ENCODE assay signal across 8 mouse cellular contexts in the genomic region with DNA sequence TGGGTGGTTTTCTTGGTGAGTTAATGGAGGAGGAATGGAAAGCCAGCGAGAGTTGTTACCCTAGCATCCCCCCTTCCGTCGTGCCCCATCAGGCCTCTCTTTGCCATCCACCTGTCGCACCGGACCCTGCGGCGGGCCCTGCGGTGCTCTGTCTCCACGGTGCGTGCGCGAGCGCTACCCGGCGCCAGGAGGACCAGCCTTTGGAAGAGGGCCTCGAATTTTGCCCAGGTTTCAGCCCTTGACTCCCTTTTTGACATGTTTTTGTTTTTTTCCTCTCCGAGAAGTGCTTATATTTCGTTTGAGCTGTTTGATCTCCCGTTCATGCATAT. TPM values are rescaled to one million over a fixed set of nuclear protein-coding genes. Genes with fewer than 3 reads are reported as not detected.
DNase-seq lines count a peak whose midpoint lies in the region; ATAC-seq lines count a peak whose summit lies in the region.

No protein-coding gene starts in this region.

- H3K27ac ChIP-seq in lung, embryonic 15.5 days = peak overlapping the region; percentile 58
- H3K27ac ChIP-seq in limb, embryonic 13.5 days = no peak overlapping the region

- H3K4me2 ChIP-seq in lung, embryonic 15.5 days = peak overlapping the region; percentile 86
- H3K4me2 ChIP-seq in limb, embryonic 13.5 days (replicated peaks) = peak overlapping the region; percentile 74

- H3K27me3 ChIP-seq in lung, embryonic 15.5 days = no peaks in the 10 kb centered on the region
- no peaks in the 10 kb centered on the region for H3K27me3 ChIP-seq in limb, embryonic 13.5 days

- H3K4me3 ChIP-seq in lung, embryonic 15.5 days = peak overlapping the region; percentile 61
- peak overlapping the region; percentile 65 for H3K4me3 ChIP-seq in limb, embryonic 13.5 days

- DNase-seq in lung, postnatal 4 days = no peak
- no peak for DNase-seq in left cerebral cortex, adult 9 months (ENCODE audit: low spot score in 2 of 2)
- DNase-seq in adrenal gland, postnatal 14 days = no peak
- no peak for DNase-seq in gastrocnemius, postnatal 4 days (ENCODE audit: low spot score in 2 of 2)

- H3K4me1 ChIP-seq in lung, embryonic 15.5 days = peaks cover 8% of the 10 kb centered on the region; the same call in 1 of the 2 replicates
- peaks cover 10% of the 10 kb centered on the region for H3K4me1 ChIP-seq in limb, embryonic 13.5 days

- no peaks in the 10 kb centered on the region for H3K9me3 ChIP-seq in lung, embryonic 15.5 days
- no peaks in the 10 kb centered on the region for H3K9me3 ChIP-seq in limb, embryonic 13.5 days

- 0% methylated on average over 19 of the region's 19 CpGs for WGBS in lung, embryonic 15.5 days
- 1% methylated on average over 18 of the region's 19 CpGs for WGBS in limb, embryonic 13.5 days

- peak overlapping the region; percentile 59 for H3K9ac ChIP-seq in lung, embryonic 15.5 days
- peak overlapping the region; percentile 66 for H3K9ac ChIP-seq in limb, embryonic 13.5 days

- peak; percentile 82 for ATAC-seq in lung, embryonic 15.5 days (ENCODE audit: borderline replicate concordance, extremely low read depth, low FRiP score, low TSS enrichment)
- peak; percentile 64 for ATAC-seq in erythroblast, adult 5-6 weeks (replicated peaks; ENCODE audit: low FRiP score, poor library complexity, severe bottlenecking)
- peak; percentile 88 for ATAC-seq in limb, embryonic 13.5 days (ENCODE audit: low FRiP score, low read depth)
- ATAC-seq in neutrophil, adult 5-6 weeks (ENCODE audit: extremely low read depth, insufficient number of reproducible peaks, low FRiP score, poor library complexity, severe bottlenecking) = peak; percentile 48

- H3K36me3 ChIP-seq in lung, embryonic 15.5 days = no peaks in the 10 kb centered on the region
- H3K36me3 ChIP-seq in limb, embryonic 13.5 days = no peaks in the 10 kb centered on the region

RNA-seq across cellular contexts. Expression of a gene that starts 0.3 kb away (rescaled TPM):
- 7.0 and 8.5 TPM in 2 replicates for polyA plus RNA-seq in lung, embryonic 15.5 days (2015; fragmentation: Nextera tagmentation; extraction: Ambion mirVana)
- total RNA-seq in erythroblast, adult 5-6 weeks (2015; ENCODE audit: low replicate concordance) = 0.19 TPM in 1 of 2 replicates, not detected in the other
- total RNA-seq in erythroblast, adult 5-6 weeks (2017; ENCODE audit: low replicate concordance) = 0.43 TPM in 1 of 2 replicates, not detected in the other
- polyA plus RNA-seq in limb, embryonic 13.5 days (2015; fragmentation: Nextera tagmentation; extraction: Ambion mirVana) = 6.2 TPM in 2 replicates
- 4.5 and 6.0 TPM in 2 replicates for total RNA-seq in neutrophil, adult 5-6 weeks (2017)
- 6.9 and 8.3 TPM in 2 replicates for total RNA-seq in adrenal gland, postnatal 14 days (2021)
- 1 to 10 TPM; 4.5 to 5.7 TPM for total RNA-seq in gastrocnemius, postnatal 4 days (2021)

RNA-seq across cellular contexts. Expression of a gene that starts 0.6 kb away (rescaled TPM):
- 2.9 and 3.0 TPM in 2 replicates for polyA plus RNA-seq in lung, embryonic 15.5 days (2015; fragmentation: Nextera tagmentation; extraction: Ambion mirVana)
- not detected in 2 replicates for total RNA-seq in erythroblast, adult 5-6 weeks (2015; ENCODE audit: low replicate concordance)
- total RNA-seq in erythroblast, adult 5-6 weeks (2017; ENCODE audit: low replicate concordance) = not detected in 2 replicates
- polyA plus RNA-seq in limb, embryonic 13.5 days (2015; fragmentation: Nextera tagmentation; extraction: Ambion mirVana) = 0.39 and 0.52 TPM in 2 replicates
- total RNA-seq in neutrophil, adult 5-6 weeks (2017) = 4.5 and 5.4 TPM in 2 replicates
- total RNA-seq in adrenal gland, postnatal 14 days (2021) = 1.1 and 1.7 TPM in 2 replicates
- 1 to 10 TPM; 6.5 to 7.9 TPM for total RNA-seq in gastrocnemius, postnatal 4 days (2021)
